Mouse (Mus musculus): ENCODE measurements around the gene Mylk. TPM values are rescaled to one million over a fixed set of nuclear protein-coding genes. Genes with fewer than 3 reads are reported as not detected.

The Mylk gene
- total and polyA plus RNA-seq, 2 experiments from 2014 or later, result 3.7 to 20.1 TPM

GRCm38 (mm10) chr16:34958667-34959066 is 213.7 kb downstream of the Mylk start:
- Histone ChIP-seq H3K27ac (no peak overlapping the region), H3K9me3 (ENCODE audit: low read length) (0 out of 2 replicates have a peak, but pooled peaks cover 2% of the 10 kb centered on the region), H3K4me1 (ENCODE audit: insufficient read depth, low read length) (peaks cover 10% of the 10 kb centered on the region), H3K4me3 (ENCODE audit: low read length) (no peak overlapping the region), H3K4me2 (ENCODE audit: low read depth, low read length) (no peak overlapping the region), H3K36me3 (ENCODE audit: insufficient read depth, low read length) (no peaks in the 10 kb centered on the region), H3K27me3 (ENCODE audit: insufficient read depth, low read length) (no peaks in the 10 kb centered on the region), H3K9ac (replicated peaks; ENCODE audit: low read length) (no peak overlapping the region)
- 19% methylated on average over 9 of the region's 9 CpGs for WGBS
- DNase-seq (ENCODE audit: low spot score) (peak; percentile 73), ATAC-seq (peak; percentile 45; the same call in 1 of the 2 replicates)
- TF ChIP-seq CTCF (IDR thresholded peaks at IDR 0.05; ENCODE audit: low read depth), result no peak

GRCm38 (mm10) chr16:34959261-34959660 is 214.3 kb downstream of the Mylk start:
- H3K27ac ChIP-seq, result no peak overlapping the region
- no peak overlapping the region for H3K4me2 ChIP-seq (ENCODE audit: low read depth, low read length)
- no peaks in the 10 kb centered on the region for H3K27me3 ChIP-seq (ENCODE audit: insufficient read depth, low read length)
- no peak for DNase-seq (ENCODE audit: low spot score)
- no peaks in the 10 kb centered on the region for H3K36me3 ChIP-seq (ENCODE audit: insufficient read depth, low read length)
- no peak overlapping the region for H3K9ac ChIP-seq (replicated peaks; ENCODE audit: low read length)
- no peak for TF ChIP-seq CTCF (IDR thresholded peaks at IDR 0.05; ENCODE audit: low read depth)
- ATAC-seq, result no peak
- H3K9me3 ChIP-seq (ENCODE audit: low read length), result 0 out of 2 replicates have a peak, but pooled peaks cover 2% of the 10 kb centered on the region
- 85% methylated on average over 5 of the region's 5 CpGs for WGBS
- peaks cover 10% of the 10 kb centered on the region for H3K4me1 ChIP-seq (ENCODE audit: insufficient read depth, low read length)
- no peak overlapping the region for H3K4me3 ChIP-seq (ENCODE audit: low read length)

- Histone ChIP-seq H3K36me3 (ENCODE audit: insufficient read depth, low read length) (no peaks in the 10 kb centered on the region), H3K4me1 (ENCODE audit: insufficient read depth, low read length) (peaks cover 10% of the 10 kb centered on the region), H3K9ac (replicated peaks; ENCODE audit: low read length) (no peak overlapping the region), H3K4me2 (ENCODE audit: low read depth, low read length) (no peak overlapping the region), H3K27ac (no peak overlapping the region), H3K27me3 (ENCODE audit: insufficient read depth, low read length) (no peaks in the 10 kb centered on the region), H3K9me3 (ENCODE audit: low read length) (no peaks in the 10 kb centered on the region), H3K4me3 (ENCODE audit: low read length) (no peak overlapping the region)
- TF ChIP-seq CTCF (IDR thresholded peaks at IDR 0.05; ENCODE audit: low read depth), result no peak
- WGBS, result 70% methylated on average over 5 of the region's 5 CpGs
- ATAC-seq, result no peak
- no peak for DNase-seq (ENCODE audit: low spot score)
Measured at GRCm38 (mm10) chr16:34960243-34960642, 215.2 kb downstream of the Mylk start.

DNA sequence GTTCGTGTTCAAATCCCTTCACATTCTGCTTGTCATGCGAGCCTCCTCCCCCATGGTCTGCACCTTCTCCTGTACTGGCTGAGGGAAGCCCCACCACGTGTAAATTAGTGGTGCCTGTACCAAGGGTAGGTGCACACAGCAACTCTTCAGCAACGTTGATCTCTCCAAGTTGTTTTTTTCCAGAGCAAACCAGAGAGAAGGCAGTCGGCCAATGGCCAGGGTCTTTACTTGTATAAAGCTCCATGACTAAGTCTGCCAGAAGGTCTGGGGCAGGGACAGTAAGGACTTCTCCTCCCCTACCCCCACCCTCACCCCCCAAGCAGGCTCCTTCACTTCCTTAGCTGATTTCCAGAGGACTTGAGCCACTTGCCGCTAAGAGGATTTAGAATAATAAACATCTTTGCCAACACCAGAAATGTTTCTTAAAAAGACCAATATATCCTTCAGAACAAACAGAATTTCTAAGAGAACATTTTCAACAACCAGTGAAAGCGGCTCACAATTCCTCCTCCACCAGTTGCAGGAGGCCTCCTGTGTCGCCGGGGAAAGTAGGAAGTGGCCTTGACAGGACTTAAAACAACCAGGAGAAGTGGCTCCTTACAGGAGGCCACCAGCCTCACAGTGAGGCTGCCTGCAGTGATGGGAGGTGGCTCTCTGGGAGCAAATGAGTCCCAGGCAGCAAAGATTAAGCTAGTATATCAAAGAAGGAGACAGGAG is 216.0 kb downstream of the Mylk start:
- no peak for TF ChIP-seq CTCF (IDR thresholded peaks at IDR 0.05; ENCODE audit: low read depth)
- Histone ChIP-seq H3K9me3 (ENCODE audit: low read length) (no peaks in the 10 kb centered on the region), H3K4me2 (ENCODE audit: low read depth, low read length) (no peak overlapping the region), H3K4me1 (ENCODE audit: insufficient read depth, low read length) (peaks cover 10% of the 10 kb centered on the region), H3K9ac (replicated peaks; ENCODE audit: low read length) (no peak overlapping the region), H3K27me3 (ENCODE audit: insufficient read depth, low read length) (no peaks in the 10 kb centered on the region), H3K4me3 (ENCODE audit: low read length) (no peak overlapping the region), H3K27ac (no peak overlapping the region), H3K36me3 (ENCODE audit: insufficient read depth, low read length) (no peaks in the 10 kb centered on the region)
- WGBS, result 65% methylated on average over 9 of the region's 9 CpGs
- no peak for ATAC-seq
- no peak for DNase-seq (ENCODE audit: low spot score)

GRCm38 (mm10) chr16:34962322-34962721 is 217.3 kb downstream of the Mylk start:
- 66% methylated on average over 4 of the region's 4 CpGs for WGBS
- no peak for TF ChIP-seq CTCF (IDR thresholded peaks at IDR 0.05; ENCODE audit: low read depth)
- no peak overlapping the region for H3K4me3 ChIP-seq (ENCODE audit: low read length)
- no peak overlapping the region for H3K27ac ChIP-seq
- H3K9me3 ChIP-seq (ENCODE audit: low read length), result no peaks in the 10 kb centered on the region
- H3K36me3 ChIP-seq (ENCODE audit: insufficient read depth, low read length), result no peaks in the 10 kb centered on the region
- H3K9ac ChIP-seq (replicated peaks; ENCODE audit: low read length), result no peak overlapping the region
- H3K27me3 ChIP-seq (ENCODE audit: insufficient read depth, low read length), result no peaks in the 10 kb centered on the region
- H3K4me2 ChIP-seq (ENCODE audit: low read depth, low read length), result no peak overlapping the region
- DNase-seq (ENCODE audit: low spot score) (no peak), ATAC-seq (no peak)
- peaks cover 10% of the 10 kb centered on the region for H3K4me1 ChIP-seq (ENCODE audit: insufficient read depth, low read length)

DNA sequence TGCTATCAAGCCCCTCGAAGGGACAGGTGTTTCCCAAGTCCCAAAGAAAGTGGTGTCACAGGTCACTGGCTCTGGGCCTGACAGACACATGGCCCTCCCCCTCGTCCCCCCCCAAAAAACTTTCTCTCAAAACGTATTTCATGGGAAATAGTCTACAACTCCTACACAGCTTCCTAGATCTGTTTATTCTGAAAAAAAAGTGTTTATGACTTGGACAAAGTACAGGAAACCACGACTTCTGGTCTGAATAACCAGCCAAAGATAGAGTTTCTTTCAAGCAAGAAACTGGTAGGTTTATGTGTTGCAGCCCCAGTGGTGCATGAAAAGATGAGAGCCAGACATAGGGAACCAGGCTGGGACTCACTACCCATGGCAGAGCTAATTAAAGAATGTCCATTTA is 218.0 kb downstream of the Mylk start:
- Histone ChIP-seq H3K4me2 (ENCODE audit: low read depth, low read length) (no peak overlapping the region), H3K9me3 (ENCODE audit: low read length) (no peaks in the 10 kb centered on the region), H3K27me3 (ENCODE audit: insufficient read depth, low read length) (no peaks in the 10 kb centered on the region), H3K36me3 (ENCODE audit: insufficient read depth, low read length) (no peaks in the 10 kb centered on the region), H3K9ac (replicated peaks; ENCODE audit: low read length) (no peak overlapping the region), H3K4me3 (ENCODE audit: low read length) (no peak overlapping the region), H3K27ac (no peak overlapping the region), H3K4me1 (ENCODE audit: insufficient read depth, low read length) (peaks cover 10% of the 10 kb centered on the region)
- ATAC-seq (no peak), DNase-seq (ENCODE audit: low spot score) (no peak)
- 64% methylated on average over 4 of the region's 4 CpGs for WGBS
- no peak for TF ChIP-seq CTCF (IDR thresholded peaks at IDR 0.05; ENCODE audit: low read depth)

DNA sequence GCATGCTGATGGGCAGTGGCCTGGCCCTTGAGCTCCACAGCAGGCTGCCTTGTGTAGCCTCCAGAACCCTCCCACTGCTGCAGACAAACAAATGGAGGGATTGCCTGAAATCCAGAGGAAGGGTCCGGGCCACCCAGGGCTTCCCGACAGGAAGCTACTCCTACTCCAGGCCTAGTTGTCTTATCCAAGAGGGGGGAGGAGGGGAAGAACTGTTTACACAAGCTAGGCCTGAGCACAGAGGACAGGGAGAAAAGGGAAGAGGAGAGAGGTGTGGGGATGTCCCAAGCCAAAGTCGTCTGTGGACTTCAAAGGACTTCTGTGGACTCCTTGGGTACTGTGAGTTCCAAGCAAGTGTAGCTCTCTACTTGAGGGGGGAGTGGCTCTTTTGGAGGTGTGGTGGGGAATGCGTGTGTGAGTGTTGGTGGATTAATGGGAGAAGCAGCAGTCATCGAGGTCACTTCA is 221.6 kb downstream of the Mylk start:
- H3K4me3 ChIP-seq (ENCODE audit: low read length), result no peak overlapping the region
- no peaks in the 10 kb centered on the region for H3K9me3 ChIP-seq (ENCODE audit: low read length)
- H3K27ac ChIP-seq, result no peak overlapping the region
- DNase-seq (ENCODE audit: low spot score), result no peak
- no peaks in the 10 kb centered on the region for H3K36me3 ChIP-seq (ENCODE audit: insufficient read depth, low read length)
- H3K4me2 ChIP-seq (ENCODE audit: low read depth, low read length), result no peak overlapping the region
- no peak for ATAC-seq
- 79% methylated on average over 5 of the region's 5 CpGs for WGBS
- no peak overlapping the region for H3K9ac ChIP-seq (replicated peaks; ENCODE audit: low read length)
- TF ChIP-seq CTCF (IDR thresholded peaks at IDR 0.05; ENCODE audit: low read depth), result no peak
- H3K4me1 ChIP-seq (ENCODE audit: insufficient read depth, low read length), result no peaks in the 10 kb centered on the region
- H3K27me3 ChIP-seq (ENCODE audit: insufficient read depth, low read length), result no peaks in the 10 kb centered on the region
